Mouse (Mus musculus) lung, adult 2 months (tissue): Measurements from ENCODE around the gene Calm1.

Experiments used
- CTCF ChIP-seq: fragments of 200-500 bp; IDR thresholded peaks from 2 replicates; pipeline ENCODE4 v1.5.1; 2011; ENCODE audit warnings: mild to moderate bottlenecking, low read length, control low read depth; ENCODE audit not compliant: insufficient read depth
- POLR2A ChIP-seq: fragments of 200-500 bp; IDR thresholded peaks from 2 replicates; pipeline ENCODE4 v1.6.1; 2011; ENCODE audit warnings: low read depth, mild to moderate bottlenecking, control low read depth, low read length, borderline replicate concordance; ENCODE audit errors: extremely low read depth

GRCm38 (mm10) chr12:100209701-100210478 is 10.7 kb downstream of the Calm1 start:
- TF ChIP-seq CTCF (no peak), POLR2A (no peak)
